Mouse (Mus musculus) erythroblast, embryonic 14.5 days (primary cell): ENCODE data around the gene Lrrc23. TPM values are rescaled to one million over a fixed set of nuclear protein-coding genes. Genes with fewer than 3 reads are reported as not detected.
"Not testable (repeated sequence)": the region's sequence is repeated elsewhere in the genome, so short reads cannot be mapped to it uniquely, and the experiment has no call there.

Experiments
- H3K27me3 ChIP-seq: 2 replicates; pipeline ENCODE4 v1.6.1; 2012; ENCODE audit warnings: inconsistent platforms; ENCODE audit not compliant: control insufficient read depth
- H3K36me3 ChIP-seq: 2 replicates; pipeline ENCODE4 v1.6.1; 2012; ENCODE audit warnings: mild to moderate bottlenecking, inconsistent platforms; ENCODE audit not compliant: control insufficient read depth
- H3K4me1 ChIP-seq: 2 replicates; pipeline ENCODE4 v1.6.1; 2012; ENCODE audit warnings: inconsistent platforms; ENCODE audit not compliant: control insufficient read depth
- H3K4me3 ChIP-seq: replicated peaks from 2 replicates; pipeline ENCODE3; 2012; ENCODE audit warnings: moderate library complexity, mild to moderate bottlenecking, inconsistent platforms
- H3K9me3 ChIP-seq: 2 replicates; pipeline ENCODE4 v1.6.1; 2012; ENCODE audit warnings: low read length, inconsistent platforms, mixed read lengths; ENCODE audit not compliant: control insufficient read depth
- GATA1 ChIP-seq: IDR thresholded peaks from 2 replicates; pipeline ENCODE4 v1.6.1; 2012; ENCODE audit warnings: low read length, inconsistent platforms, mixed read lengths
- TAL1 ChIP-seq: IDR thresholded peaks from 3 replicates; pipeline ENCODE4 v1.6.1; 2012; ENCODE audit warnings: low read length, inconsistent platforms, mixed read lengths
- polyA plus RNA-seq: library from polyadenylated mRNA; stranded (reverse); fragments of >175 nt; gene quantifications from 2 replicates; pipeline ENCODE4 v1.2.3, GENCODE M21; 2012

Lrrc23 gene
- polyA plus RNA-seq, 1 experiment, result not detected

- Histone ChIP-seq H3K36me3 (peaks cover 33% of the 10 kb centered on the region), H3K4me1 (peaks cover 79% of the 10 kb centered on the region), H3K4me3 (peak overlapping the region; percentile 72), H3K9me3 (no peaks in the 10 kb centered on the region), H3K27me3 (no peaks in the 10 kb centered on the region)
- no peak for TF ChIP-seq GATA1
- no peak for TF ChIP-seq TAL1
Measured at GRCm38 (mm10) chr6:124809052-124809774, 29.7 kb upstream of the Lrrc23 start.

- H3K27me3 ChIP-seq, result no peaks in the 10 kb centered on the region
- no peaks in the 10 kb centered on the region for H3K9me3 ChIP-seq
- TF ChIP-seq GATA1 (no peak), TAL1 (no peak)
- peaks cover 73% of the 10 kb centered on the region for H3K4me1 ChIP-seq
- H3K36me3 ChIP-seq, result peaks cover 33% of the 10 kb centered on the region
- H3K4me3 ChIP-seq, result peak within 1 kb of the TSS; percentile 72
Measured at GRCm38 (mm10) chr6:124808358-124809012, 29.0 kb upstream of the Lrrc23 start, which contains the start of gene Spsb2. TSS of gene Spsb2 (plus strand) at chr6:124808661.

DNA sequence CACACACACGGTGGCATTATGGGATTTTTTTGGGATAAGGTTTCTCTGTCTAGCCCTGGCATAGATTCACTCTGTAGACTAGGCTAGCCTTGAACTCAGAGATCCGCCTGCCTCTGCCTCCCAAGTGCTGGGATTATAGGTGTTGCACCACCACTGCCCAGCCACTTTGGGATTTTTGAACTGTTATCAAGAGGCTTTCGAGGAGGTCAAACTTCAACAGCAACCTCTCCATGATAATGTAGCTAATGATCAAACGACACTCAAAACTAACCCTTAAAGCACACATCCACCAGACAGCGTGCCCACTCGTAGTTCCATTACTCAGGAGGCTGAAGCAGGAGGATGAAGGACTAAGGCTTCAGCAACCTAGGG lies 28.4 kb upstream of the Lrrc23 start:
- H3K9me3 ChIP-seq, result no peaks in the 10 kb centered on the region
- H3K27me3 ChIP-seq, result no peaks in the 10 kb centered on the region; the same call in 1 of the 2 replicates
- H3K36me3 ChIP-seq, result peaks cover 33% of the 10 kb centered on the region
- no peak for TF ChIP-seq GATA1
- TF ChIP-seq TAL1, result no peak
- peaks cover 67% of the 10 kb centered on the region for H3K4me1 ChIP-seq
- peak overlapping the region; percentile 72 for H3K4me3 ChIP-seq

GRCm38 (mm10) chr6:124807366-124807765 lies 27.8 kb upstream of the Lrrc23 start:
- Histone ChIP-seq H3K27me3 (no peaks in the 10 kb centered on the region; the same call in 1 of the 2 replicates), H3K4me1 (peaks cover 61% of the 10 kb centered on the region), H3K4me3 (no peak overlapping the region), H3K36me3 (peaks cover 28% of the 10 kb centered on the region), H3K9me3 (no peaks in the 10 kb centered on the region)
- TF ChIP-seq GATA1, result no peak
- TF ChIP-seq TAL1, result no peak

DNA sequence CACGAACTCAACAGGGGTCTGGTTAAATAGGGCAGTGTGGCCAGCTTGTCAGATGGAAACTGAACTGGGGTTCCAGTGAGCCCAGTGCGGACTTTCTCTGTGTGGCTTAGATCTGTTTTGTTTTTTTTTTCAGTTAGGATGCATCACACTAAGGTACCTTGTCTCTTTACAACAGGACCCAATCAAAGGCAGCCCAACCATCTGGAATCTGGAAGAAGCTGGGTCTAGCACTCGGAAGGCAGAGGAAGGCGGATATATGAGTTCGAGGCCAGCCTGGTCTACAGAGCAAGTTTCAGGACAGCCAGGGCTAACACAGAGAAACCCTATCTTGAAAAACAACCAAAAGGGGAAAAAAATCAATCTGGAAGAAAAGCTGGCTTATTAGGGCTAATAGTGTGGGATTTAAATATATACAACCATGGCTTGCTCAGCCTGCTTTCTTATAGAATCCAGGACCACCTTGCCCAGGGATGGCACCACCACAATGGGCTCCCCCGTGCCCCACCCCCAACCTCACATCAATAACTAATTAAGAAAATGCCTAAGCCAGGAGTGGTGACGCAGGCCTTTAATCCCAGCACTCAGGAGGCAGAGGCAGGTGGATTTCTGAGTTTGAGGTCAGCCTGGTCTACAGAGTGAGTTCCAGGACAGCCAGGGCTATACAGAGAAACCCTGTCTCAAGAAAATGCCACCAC lies 27.1 kb upstream of the Lrrc23 start:
- Histone ChIP-seq H3K4me3 (peak overlapping the region; percentile 64), H3K4me1 (peaks cover 54% of the 10 kb centered on the region), H3K9me3 (no peaks in the 10 kb centered on the region)

GRCm38 (mm10) chr6:124805341-124806321 lies 26.1 kb upstream of the Lrrc23 start:
- Histone ChIP-seq H3K4me1 (peaks cover 47% of the 10 kb centered on the region), H3K27me3 (no peaks in the 10 kb centered on the region; the same call in 1 of the 2 replicates), H3K9me3 (no peaks in the 10 kb centered on the region), H3K4me3 (peak overlapping the region; percentile 64), H3K36me3 (peaks cover 10% of the 10 kb centered on the region)
- TF ChIP-seq TAL1 (no peak), GATA1 (no peak)

More for the DNA sequence above, 27.1 kb upstream of the Lrrc23 start:
- no peak for TF ChIP-seq TAL1
- no peak for TF ChIP-seq GATA1
- H3K27me3 ChIP-seq, result no peaks in the 10 kb centered on the region; the same call in 1 of the 2 replicates
- peaks cover 20% of the 10 kb centered on the region for H3K36me3 ChIP-seq

DNA sequence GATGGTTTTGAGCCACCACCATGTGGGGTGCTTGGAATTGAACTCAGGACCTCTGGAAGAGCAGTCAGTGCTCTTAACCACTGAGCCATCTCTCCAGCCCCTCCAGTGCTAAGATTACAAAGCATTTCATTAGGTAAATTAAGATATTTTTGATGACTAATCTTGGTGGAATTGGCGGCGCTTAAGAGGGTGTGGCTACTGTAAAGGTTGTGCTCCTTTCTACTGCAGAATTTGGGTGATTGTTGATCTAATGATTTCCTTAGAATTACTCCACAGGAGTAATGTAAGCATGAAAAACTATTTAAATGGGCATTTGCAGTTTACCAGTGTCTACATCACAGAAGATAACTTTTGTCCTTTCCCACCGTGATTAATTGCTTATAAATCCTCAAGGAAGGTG lies 24.8 kb upstream of the Lrrc23 start:
- no peak overlapping the region for H3K4me3 ChIP-seq

DNA sequence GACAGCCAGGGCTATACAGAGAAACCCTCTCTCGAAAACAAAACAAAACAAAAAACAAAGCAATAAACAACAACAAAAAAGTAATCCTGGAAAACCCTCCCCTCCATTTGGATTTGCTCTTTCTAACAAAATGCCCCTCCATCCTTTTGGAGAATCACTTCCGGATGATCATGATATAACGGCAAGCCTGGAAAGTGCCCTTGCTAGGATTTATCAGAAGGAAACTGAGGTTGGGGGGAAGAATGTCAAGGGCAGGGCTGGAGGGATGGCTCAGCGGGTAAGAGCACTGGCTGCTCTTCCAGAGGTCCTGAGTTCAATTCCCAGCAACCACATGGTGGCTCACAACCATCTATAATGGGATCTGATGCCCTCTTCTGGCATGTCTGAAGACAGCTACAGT lies 24.2 kb upstream of the Lrrc23 start:
- H3K27me3 ChIP-seq, H3K4me3 ChIP-seq, H3K36me3 ChIP-seq, H3K9me3 ChIP-seq: not testable (repeated sequence)
- peaks cover 31% of the 10 kb centered on the region for H3K4me1 ChIP-seq

More for the DNA sequence above, 24.8 kb upstream of the Lrrc23 start:
- Histone ChIP-seq H3K4me1 (peaks cover 38% of the 10 kb centered on the region), H3K36me3 (no peaks in the 10 kb centered on the region), H3K27me3 (no peaks in the 10 kb centered on the region; the same call in 1 of the 2 replicates), H3K9me3 (no peaks in the 10 kb centered on the region)
- TF ChIP-seq TAL1 (no peak), GATA1 (no peak)
